Mouse (Mus musculus) hindbrain, embryonic 15.5 days (tissue): Measurements from ENCODE around the gene Mlph. TPM values are rescaled to one million over a fixed set of nuclear protein-coding genes. Genes with fewer than 3 reads are reported as not detected.

Source experiments
- ATAC-seq: fragments of 200-750 bp; cut with Nextera tagmentation; 2 replicates; pipeline ENCODE4 v1.8.0; 2017; ENCODE audit warnings: low read depth, moderate number of reproducible peaks, moderate TSS enrichment; ENCODE audit not compliant: low FRiP score
- H3K27ac ChIP-seq: fragments of 300-500 bp; sonication (generic); replicated peaks from 2 replicates; pipeline ENCODE4 v1.5.1; 2015; ENCODE audit warnings: mild to moderate bottlenecking, inconsistent platforms
- H3K27me3 ChIP-seq: fragments of 300-500 bp; sonication (generic); 2 replicates; pipeline ENCODE4 v1.6.1; 2015; ENCODE audit warnings: control low read depth, inconsistent platforms
- H3K36me3 ChIP-seq: fragments of 300-500 bp; sonication (generic); 2 replicates; pipeline ENCODE4 v1.6.1; 2015; ENCODE audit warnings: control low read depth, inconsistent platforms
- H3K4me1 ChIP-seq: fragments of 300-500 bp; sonication (generic); replicated peaks from 2 replicates; pipeline ENCODE4 v1.6.1; 2015; ENCODE audit warnings: control low read depth, inconsistent platforms
- H3K4me2 ChIP-seq: fragments of 300-500 bp; sonication (generic); 2 replicates; pipeline ENCODE4 v1.6.1; 2015; ENCODE audit warnings: moderate library complexity, mild to moderate bottlenecking, inconsistent platforms
- H3K4me3 ChIP-seq: fragments of 300-500 bp; sonication (generic); 2 replicates; pipeline ENCODE4 v1.5.1; 2015; ENCODE audit warnings: mild to moderate bottlenecking, inconsistent platforms
- H3K9ac ChIP-seq: fragments of 300-500 bp; sonication (generic); 2 replicates; pipeline ENCODE4 v1.6.1; 2015; ENCODE audit warnings: inconsistent platforms
- H3K9me3 ChIP-seq: fragments of 300-500 bp; sonication (generic); 2 replicates; pipeline ENCODE4 v1.6.1; 2016; ENCODE audit warnings: control low read depth, inconsistent platforms
- WGBS: fragments of 180-500 bp; shearing (Covaris S2); methylation state at CpG from one replicate; pipeline ENCODE4 v1.1.7; 2015; 5-methylcytosine and 5-hydroxymethylcytosine counted together
- polyA plus RNA-seq: library from polyadenylated mRNA; unstranded; fragments of >200 nt; fragmentation: Nextera tagmentation; extraction: Ambion mirVana; gene quantifications from 2 replicates; pipeline ENCODE4 v1.2.1, GENCODE M21; 2015

The Mlph gene
- 0.29 and 0.35 TPM in 2 replicates for polyA plus RNA-seq

- Histone ChIP-seq H3K27ac (peak within 1 kb of the TSS; percentile 12; the same call in 1 of the 2 replicates), H3K4me3 (peak within 1 kb of the TSS; percentile 4; the same call in 1 of the 2 replicates), H3K36me3 (no peaks in the 10 kb centered on the region), H3K4me2 (peak within 1 kb of the TSS; percentile 50), H3K9ac (no peak within 1 kb of the TSS), H3K27me3 (0 out of 2 replicates have a peak, but pooled peaks cover 3% of the 10 kb centered on the region), H3K9me3 (no peaks in the 10 kb centered on the region), H3K4me1 (peaks cover 8% of the 10 kb centered on the region)
- 11% methylated on average over 18 of the region's 18 CpGs for WGBS
- ATAC-seq = no peak
Observed at GRCm38 (mm10) chr1:90914948-90915569, at the start of gene Mlph. Mlph (plus strand) TSS chr1:90915085.

- Histone ChIP-seq H3K4me1 (no peaks in the 10 kb centered on the region), H3K27ac (no peak overlapping the region), H3K9ac (no peak overlapping the region), H3K36me3 (no peaks in the 10 kb centered on the region), H3K4me3 (no peak overlapping the region), H3K4me2 (no peak overlapping the region), H3K27me3 (no peaks in the 10 kb centered on the region), H3K9me3 (no peaks in the 10 kb centered on the region; the same call in 1 of the 2 replicates)
- WGBS = 85% methylated on average over 7 of the region's 7 CpGs
- ATAC-seq = no peak
Observed at GRCm38 (mm10) chr1:90866734-90867133, 48.2 kb upstream of the Mlph start.

- Histone ChIP-seq H3K4me3 (no peak overlapping the region), H3K9me3 (no peaks in the 10 kb centered on the region; the same call in 1 of the 2 replicates), H3K4me1 (no peaks in the 10 kb centered on the region), H3K36me3 (no peaks in the 10 kb centered on the region), H3K4me2 (no peak overlapping the region), H3K27me3 (no peaks in the 10 kb centered on the region), H3K27ac (no peak overlapping the region), H3K9ac (no peak overlapping the region)
- no peak for ATAC-seq
- 82% methylated on average over 2 of the region's 2 CpGs for WGBS
Observed at GRCm38 (mm10) chr1:90870581-90870980, 44.3 kb upstream of the Mlph start.

- Histone ChIP-seq H3K4me1 (no peaks in the 10 kb centered on the region), H3K9ac (no peak overlapping the region), H3K4me2 (no peak overlapping the region), H3K4me3 (no peak overlapping the region), H3K27ac (no peak overlapping the region), H3K36me3 (no peaks in the 10 kb centered on the region), H3K27me3 (no peaks in the 10 kb centered on the region), H3K9me3 (no peaks in the 10 kb centered on the region; the same call in 1 of the 2 replicates)
- 91% methylated on average over 8 of the region's 8 CpGs for WGBS
- no peak for ATAC-seq
Observed at GRCm38 (mm10) chr1:90875371-90875770, 39.5 kb upstream of the Mlph start.

- no peak overlapping the region for H3K4me3 ChIP-seq
- H3K9me3 ChIP-seq = no peaks in the 10 kb centered on the region; the same call in 1 of the 2 replicates
- H3K9ac ChIP-seq = no peak overlapping the region
- no peak overlapping the region for H3K4me2 ChIP-seq
- no peak for ATAC-seq
- no peak overlapping the region for H3K27ac ChIP-seq
- no peaks in the 10 kb centered on the region for H3K36me3 ChIP-seq
- 49% methylated on average over 2 of the region's 2 CpGs for WGBS
- H3K27me3 ChIP-seq = no peaks in the 10 kb centered on the region
- no peaks in the 10 kb centered on the region for H3K4me1 ChIP-seq
Observed at GRCm38 (mm10) chr1:90875961-90876360, 38.9 kb upstream of the Mlph start.

GRCm38 (mm10) chr1:90876486-90877270, 38.2 kb upstream of the Mlph start:
- Histone ChIP-seq H3K36me3 (no peaks in the 10 kb centered on the region), H3K4me3 (no peak overlapping the region), H3K27me3 (no peaks in the 10 kb centered on the region), H3K4me1 (no peaks in the 10 kb centered on the region), H3K4me2 (no peak overlapping the region), H3K27ac (no peak overlapping the region), H3K9ac (no peak overlapping the region), H3K9me3 (no peaks in the 10 kb centered on the region)
- WGBS = 70% methylated on average over 5 of the region's 5 CpGs
- ATAC-seq = no peak

GRCm38 (mm10) chr1:90885771-90886460, 29.0 kb upstream of the Mlph start:
- H3K4me2 ChIP-seq = no peak overlapping the region
- no peak for ATAC-seq
- 78% methylated on average over 5 of the region's 6 CpGs for WGBS
- 0 out of 2 replicates have a peak, but pooled peaks cover 6% of the 10 kb centered on the region for H3K9me3 ChIP-seq
- no peaks in the 10 kb centered on the region for H3K36me3 ChIP-seq
- no peak overlapping the region for H3K27ac ChIP-seq
- no peaks in the 10 kb centered on the region for H3K27me3 ChIP-seq
- no peak overlapping the region for H3K9ac ChIP-seq
- H3K4me3 ChIP-seq = no peak overlapping the region
- no peaks in the 10 kb centered on the region for H3K4me1 ChIP-seq

GRCm38 (mm10) chr1:90894521-90894920, 20.4 kb upstream of the Mlph start:
- 77% methylated on average over 3 of the region's 3 CpGs for WGBS
- H3K9me3 ChIP-seq = 0 out of 2 replicates have a peak, but pooled peaks cover 6% of the 10 kb centered on the region
- H3K27me3 ChIP-seq = no peaks in the 10 kb centered on the region
- H3K9ac ChIP-seq = no peak overlapping the region
- no peaks in the 10 kb centered on the region for H3K36me3 ChIP-seq
- H3K4me2 ChIP-seq = no peak overlapping the region
- no peak overlapping the region for H3K27ac ChIP-seq
- no peak overlapping the region for H3K4me3 ChIP-seq
- no peak for ATAC-seq
- peaks cover 6% of the 10 kb centered on the region for H3K4me1 ChIP-seq

GRCm38 (mm10) chr1:90895004-90895403, 19.9 kb upstream of the Mlph start:
- H3K9me3 ChIP-seq = 0 out of 2 replicates have a peak, but pooled peaks cover 6% of the 10 kb centered on the region
- H3K4me1 ChIP-seq = peaks cover 6% of the 10 kb centered on the region
- H3K36me3 ChIP-seq = no peaks in the 10 kb centered on the region
- no peak for ATAC-seq
- 87% methylated on average over 3 of the region's 3 CpGs for WGBS
- H3K4me2 ChIP-seq = no peak overlapping the region
- H3K9ac ChIP-seq = no peak overlapping the region
- H3K4me3 ChIP-seq = no peak overlapping the region
- H3K27me3 ChIP-seq = no peaks in the 10 kb centered on the region
- no peak overlapping the region for H3K27ac ChIP-seq

GRCm38 (mm10) chr1:90896281-90896680, 18.6 kb upstream of the Mlph start:
- H3K9ac ChIP-seq = no peak overlapping the region
- no peak overlapping the region for H3K4me3 ChIP-seq
- peak overlapping the region; percentile 53; the same call in 1 of the 2 replicates for H3K27ac ChIP-seq
- H3K4me2 ChIP-seq = no peak overlapping the region
- 79% methylated on average over 4 of the region's 4 CpGs for WGBS
- no peak for ATAC-seq
- peaks cover 6% of the 10 kb centered on the region for H3K4me1 ChIP-seq
- no peaks in the 10 kb centered on the region for H3K36me3 ChIP-seq
- H3K27me3 ChIP-seq = no peaks in the 10 kb centered on the region
- no peaks in the 10 kb centered on the region for H3K9me3 ChIP-seq

GRCm38 (mm10) chr1:90896741-90897361, 18.0 kb upstream of the Mlph start:
- no peaks in the 10 kb centered on the region for H3K27me3 ChIP-seq
- H3K4me2 ChIP-seq = no peak overlapping the region
- H3K27ac ChIP-seq = peak overlapping the region; percentile 53
- no peaks in the 10 kb centered on the region for H3K36me3 ChIP-seq
- H3K9me3 ChIP-seq = no peaks in the 10 kb centered on the region
- no peak overlapping the region for H3K4me3 ChIP-seq
- ATAC-seq = peak; percentile 71; the same call in 1 of the 2 replicates
- WGBS = 42% methylated on average over 14 of the region's 14 CpGs
- H3K9ac ChIP-seq = no peak overlapping the region
- H3K4me1 ChIP-seq = peaks cover 6% of the 10 kb centered on the region
